Mouse (Mus musculus) liver, embryonic 14.5 days (tissue): ENCODE measurements around the gene Hist1h3h. TPM values are rescaled to one million over a fixed set of nuclear protein-coding genes. Genes with fewer than 3 reads are reported as not detected.
"Not testable (repeated sequence)": the region's sequence is repeated elsewhere in the genome, so short reads cannot be mapped to it uniquely, and the experiment has no call there.

Experiments used
- ATAC-seq: fragments of 200-750 bp; cut with Nextera tagmentation; 2 replicates; pipeline ENCODE4 v1.8.0; 2017; ENCODE audit warnings: moderate number of reproducible peaks, mild to moderate bottlenecking, moderate library complexity; ENCODE audit not compliant: insufficient read depth
- DNase-seq, 3 experiments: peaks; one replicate each; pipeline ENCODE4 v3.0.0-alpha.2; 2012 to 2013; ENCODE audit warnings: low read depth in 3 of 3, low spot score in 3 of 3
- H3K27ac ChIP-seq: fragments of 300-500 bp; sonication (generic); 2 replicates; pipeline ENCODE4 v1.5.1; 2014; ENCODE audit warnings: moderate library complexity, mild to moderate bottlenecking, control low read depth, inconsistent platforms
- H3K27me3 ChIP-seq: fragments of 300-500 bp; sonication (generic); 2 replicates; pipeline ENCODE4 v1.6.1; 2014; ENCODE audit warnings: mild to moderate bottlenecking, low read length, moderate library complexity; ENCODE audit not compliant: control insufficient read depth, insufficient read depth
- H3K36me3 ChIP-seq: fragments of 300-500 bp; sonication (generic); replicated peaks from 2 replicates; pipeline ENCODE4 v1.6.1; 2014; ENCODE audit warnings: low read depth; ENCODE audit not compliant: control insufficient read depth, insufficient read depth
- H3K4me1 ChIP-seq, 2 experiments: fragments of 200-500 bp in 1 of 2; fragments of 300-500 bp in 1 of 2; sonication (generic) in 1 of 2; replicated peaks; 2 replicates each; pipeline ENCODE4 v1.6.1; 2012 to 2014; ENCODE audit warnings: antibody characterized with exemption in 1 of 2, inconsistent platforms in 1 of 2, low read length in 1 of 2; ENCODE audit not compliant: control insufficient read depth in 2 of 2, insufficient read depth in 2 of 2
- H3K4me2 ChIP-seq: fragments of 300-500 bp; sonication (generic); 2 replicates; pipeline ENCODE4 v1.6.1; 2014; ENCODE audit warnings: low read depth, mild to moderate bottlenecking, control low read depth, moderate library complexity
- H3K4me3 ChIP-seq, 2 experiments: fragments of 200-500 bp in 1 of 2; fragments of 300-500 bp in 1 of 2; sonication (generic) in 1 of 2; 2 replicates each; pipeline ENCODE4 v1.5.1; 2012 to 2014; ENCODE audit warnings: low read depth in 2 of 2, low read length in 2 of 2, mild to moderate bottlenecking in 2 of 2, control low read depth in 1 of 2, inconsistent platforms in 1 of 2, moderate library complexity in 1 of 2; ENCODE audit not compliant: insufficient read depth in 1 of 2
- H3K9ac ChIP-seq: fragments of 300-500 bp; sonication (generic); replicated peaks from 2 replicates; pipeline ENCODE4 v1.6.1; 2014; ENCODE audit warnings: mild to moderate bottlenecking, control low read depth, moderate library complexity
- H3K9me3 ChIP-seq: fragments of 300-500 bp; sonication (generic); 2 replicates; pipeline ENCODE4 v1.6.1; 2016; ENCODE audit warnings: low read length, mixed read lengths; ENCODE audit not compliant: control insufficient read depth
- CTCF ChIP-seq: IDR thresholded peaks from 2 replicates; pipeline ENCODE4 v1.5.1; 2016; ENCODE audit warnings: antibody characterized with exemption, low read depth, control low read depth
- EP300 ChIP-seq: IDR thresholded peaks from 2 replicates; pipeline ENCODE4 v1.6.1; 2016; ENCODE audit warnings: antibody characterized with exemption, low read depth
- WGBS: fragments of 180-500 bp; shearing (Covaris S2); extraction: QIAGEN DNeasy Blood & Tissue Kit; methylation state at CpG from one replicate; pipeline ENCODE4 v1.1.7; 2014; ENCODE audit not compliant: insufficient replicate concordance; 5-methylcytosine and 5-hydroxymethylcytosine counted together
- polyA plus RNA-seq, 2 experiments: library from polyadenylated mRNA; depleted of rRNA in 1 of 2; stranded (reverse) in 1 of 2; unstranded in 1 of 2; fragments of >200 nt; fragmentation: Nextera tagmentation in 1 of 2; extraction: Ambion mirVana in 1 of 2; gene quantifications; 2 replicates each; pipeline versions ENCODE4 v1.2.1 to v1.2.3; 2012 to 2014

Hist1h3h gene
- polyA plus RNA-seq, 2 experiments, result 7.9 to 31.3 TPM

DNA sequence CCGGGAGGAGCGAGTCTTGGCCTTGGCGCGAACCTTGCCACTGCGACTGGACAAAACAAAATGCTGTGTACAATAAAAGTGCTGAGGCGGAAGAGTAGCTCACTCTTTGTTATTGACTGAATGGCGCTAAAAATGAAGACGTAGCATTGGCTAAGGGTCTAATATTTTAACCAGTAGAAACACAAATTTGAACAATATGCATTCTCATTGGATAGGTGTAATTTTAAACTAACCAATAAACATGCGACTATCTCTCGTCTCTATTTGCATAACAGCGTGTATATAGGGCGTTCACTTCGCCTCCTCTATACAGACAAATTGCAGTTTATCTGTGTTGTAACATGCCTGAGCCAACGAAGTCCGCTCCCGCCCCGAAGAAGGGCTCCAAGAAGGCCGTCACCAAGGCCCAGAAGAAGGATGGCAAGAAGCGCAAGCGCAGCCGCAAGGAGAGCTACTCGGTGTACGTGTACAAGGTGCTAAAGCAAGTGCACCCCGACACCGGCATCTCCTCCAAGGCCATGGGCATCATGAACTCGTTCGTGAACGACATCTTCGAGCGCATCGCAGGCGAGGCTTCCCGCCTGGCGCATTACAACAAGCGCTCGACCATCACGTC is 4.4 kb downstream of the Hist1h3h start, which contains the start of gene Hist1h2bm:
Gene Hist1h2bm, plus strand, starts transcription at position 288 of the 616 bp plus-strand sequence.
- Histone ChIP-seq H3K4me1 (peaks cover 11 to 17% of the 10 kb centered on the region in 2 experiments), H3K4me2 (peak within 1 kb of the TSS; percentile 80), H3K27ac (peak within 1 kb of the TSS; percentile 98)

DNA sequence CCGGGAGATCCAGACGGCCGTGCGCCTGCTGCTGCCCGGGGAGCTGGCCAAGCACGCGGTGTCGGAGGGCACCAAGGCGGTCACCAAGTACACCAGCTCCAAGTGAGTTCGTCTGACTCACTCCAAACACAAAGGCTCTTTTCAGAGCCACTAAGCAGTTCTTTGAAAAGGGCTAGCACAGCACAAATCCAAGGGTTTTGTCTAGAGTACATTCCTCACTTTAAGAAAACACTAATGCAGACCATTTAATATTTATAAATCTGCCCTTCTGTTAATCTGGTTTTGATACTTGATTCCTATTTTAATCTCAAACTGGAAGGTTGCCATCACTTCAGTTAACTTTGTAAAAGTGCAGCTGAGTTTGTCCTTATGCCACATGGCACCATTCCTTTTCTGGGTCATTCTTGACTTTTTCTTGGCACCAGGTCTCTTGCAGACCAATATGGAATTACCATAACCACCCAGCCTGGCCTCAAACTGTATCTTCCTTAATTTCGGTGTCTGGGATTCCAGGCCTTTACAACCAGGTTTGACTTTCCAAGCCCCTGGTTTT is 5.0 kb downstream of the Hist1h3h start:
- DNase-seq (no peak), ATAC-seq (peak; percentile 25)
- peak overlapping the region; percentile 51 to 57 for H3K4me3 ChIP-seq
- TF ChIP-seq CTCF, result no peak
- no peak; the same call in 1 of the 2 replicates for TF ChIP-seq EP300
- H3K9me3 ChIP-seq, result no peaks in the 10 kb centered on the region
- H3K9ac ChIP-seq, result peak overlapping the region; percentile 88
- H3K36me3 ChIP-seq, result no peaks in the 10 kb centered on the region
- WGBS, result 3% methylated on average over 11 of the region's 11 CpGs
- H3K4me2 ChIP-seq, result peak overlapping the region; percentile 80
- H3K27me3 ChIP-seq, result no peaks in the 10 kb centered on the region
- peaks cover 11 to 14% of the 10 kb centered on the region in 2 experiments for H3K4me1 ChIP-seq
- peak overlapping the region; percentile 98 for H3K27ac ChIP-seq

More for the DNA sequence above, 4.4 kb downstream of the Hist1h3h start, which contains the start of gene Hist1h2bm:
- WGBS, result under 1% methylated on average over 31 of the region's 37 CpGs
- TF ChIP-seq EP300, result peak; percentile 71
- peak within 1 kb of the TSS; percentile 55 to 57 for H3K4me3 ChIP-seq
- ATAC-seq, result peak; percentile 88
- H3K9me3 ChIP-seq, H3K27me3 ChIP-seq, H3K36me3 ChIP-seq: not testable (repeated sequence)
- peak within 1 kb of the TSS; percentile 95 for H3K9ac ChIP-seq
- DNase-seq, result peak; percentile 86 to 94 (median 91)

DNA sequence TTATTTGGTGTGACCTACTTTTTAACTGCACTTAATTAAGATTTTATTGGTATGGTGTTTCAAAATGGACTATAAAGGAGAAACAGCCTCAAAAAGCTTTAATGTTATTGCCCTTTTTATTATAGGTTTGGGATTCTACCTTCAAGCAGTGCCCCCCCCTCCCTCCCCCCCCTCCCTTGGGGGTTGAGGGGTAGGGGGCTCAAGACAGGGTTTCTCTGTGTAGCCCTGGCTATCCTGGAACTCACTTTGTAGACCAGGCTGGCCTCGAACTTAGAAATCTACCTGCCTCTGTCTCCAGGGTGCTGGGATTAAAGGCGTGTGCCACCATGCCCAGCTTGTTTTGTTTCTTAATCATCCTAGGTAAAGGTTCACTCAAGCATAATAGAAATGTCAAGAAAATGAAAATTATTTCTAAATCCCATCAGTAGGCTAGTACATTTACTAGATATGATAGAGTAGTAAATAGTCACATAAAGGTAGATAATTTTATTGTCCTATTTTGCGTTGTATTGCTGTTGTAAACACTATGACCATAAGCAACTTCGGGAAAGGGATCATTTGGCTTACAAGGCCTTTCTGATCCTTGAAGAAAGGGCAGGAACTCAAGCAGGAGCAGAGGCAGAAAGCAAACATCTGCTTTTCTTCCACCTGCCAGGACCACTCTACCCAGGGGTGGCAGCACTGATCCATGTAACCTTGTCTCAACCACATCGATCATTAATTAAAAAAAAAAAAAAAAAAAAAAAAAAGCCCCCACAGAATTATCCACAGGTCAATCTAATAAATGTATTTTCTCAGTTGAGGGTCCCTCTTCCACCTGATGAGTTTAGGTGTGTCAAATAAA is 5.8 kb downstream of the Hist1h3h start:
- Histone ChIP-seq H3K27me3 (no peaks in the 10 kb centered on the region), H3K27ac (peak overlapping the region; percentile 98), H3K9me3 (no peaks in the 10 kb centered on the region), H3K9ac (peak overlapping the region; percentile 88), H3K4me2 (peak overlapping the region; percentile 80), H3K4me1 (peaks cover 11 to 14% of the 10 kb centered on the region in 2 experiments), H3K36me3 (no peaks in the 10 kb centered on the region), H3K4me3 (peak overlapping the region; percentile 51 to 57; a peak in 3 of 4 replicates)
- TF ChIP-seq CTCF (peak; percentile 34), EP300 (no peak)
- WGBS, result 33% methylated on average over 5 of the region's 5 CpGs
- ATAC-seq, result no peak
- no peak for DNase-seq

DNA sequence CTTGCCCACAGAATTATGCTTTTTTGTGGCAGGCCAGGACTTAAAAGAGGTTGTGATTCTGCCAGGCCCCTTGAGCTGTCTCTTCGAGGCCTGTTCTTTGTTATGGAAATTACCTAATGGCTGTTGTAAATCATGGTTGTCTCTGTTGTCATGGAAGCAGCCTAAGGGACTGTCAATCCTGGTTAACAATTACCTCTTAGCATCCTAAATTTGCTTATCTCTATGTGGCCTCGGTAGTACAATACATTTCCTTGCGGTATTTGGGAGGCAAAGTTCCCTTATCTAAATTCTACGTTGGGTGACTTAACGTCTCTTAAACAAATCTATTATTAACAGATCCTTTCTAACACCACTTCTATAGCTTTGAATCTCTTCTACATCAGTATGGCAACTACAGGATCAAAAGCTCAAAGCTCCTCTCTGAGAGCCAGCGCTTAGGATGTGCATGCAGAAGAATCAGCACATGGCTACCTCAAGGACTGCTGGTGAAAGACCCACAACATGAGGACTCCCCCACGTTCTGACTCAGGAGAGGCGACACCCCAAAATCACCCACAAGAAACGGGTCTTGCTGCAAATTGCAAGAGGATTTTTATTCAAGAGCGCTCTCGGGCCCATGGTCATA is 10.6 kb downstream of the Hist1h3h start:
- TF ChIP-seq EP300, result 0 out of 2 replicates have a peak, but pooled peaks have one; percentile 13
- TF ChIP-seq CTCF, result no peak
- H3K36me3 ChIP-seq, result no peaks in the 10 kb centered on the region
- no peaks in the 10 kb centered on the region; a peak in 2 of 4 replicates for H3K4me1 ChIP-seq
- no peaks in the 10 kb centered on the region for H3K9me3 ChIP-seq
- no peak overlapping the region for H3K4me3 ChIP-seq
- no peak overlapping the region for H3K4me2 ChIP-seq
- no peak for DNase-seq
- ATAC-seq, result no peak
- no peak overlapping the region for H3K9ac ChIP-seq
- 31% methylated on average over 11 of the region's 11 CpGs for WGBS
- no peak overlapping the region for H3K27ac ChIP-seq
- H3K27me3 ChIP-seq, result no peaks in the 10 kb centered on the region
